Mouse (Mus musculus) CD4-positive, CD25-positive, alpha-beta regulatory T cell, adult 9 weeks (primary cell): ENCODE data around the gene Trim34a. TPM values are rescaled to one million over a fixed set of nuclear protein-coding genes. Genes with fewer than 3 reads are reported as not detected.

Experiments used
- polyA plus RNA-seq: library from polyadenylated mRNA; unstranded; fragments of 100-300 nt; shearing (Covaris generic); gene quantifications from one replicate; pipeline ENCODE4 v1.2.1, GENCODE M21; 2017

Gene Trim34a
- polyA plus RNA-seq, result 63.8 TPM

GRCm38 (mm10) chr7:104244287-104245181 lies at the start of gene Trim34a:
Trim34a (plus strand) TSS chr7:104244457.

GRCm38 (mm10) chr7:104195885-104196284 lies 48.4 kb upstream of the Trim34a start, which contains the start of gene Olfr649:
Olfr649 (minus strand) TSS chr7:104195985.

GRCm38 (mm10) chr7:104218701-104219569 lies 25.3 kb upstream of the Trim34a start, which contains the start of gene Trim6:
Trim6 (plus strand) TSS chr7:104218793.

GRCm38 (mm10) chr7:104287576-104288443 lies 43.6 kb downstream of the Trim34a start, which contains the start of gene Trim5:
Trim5 (minus strand) TSS chr7:104288094.

Other genes with a start within 250 kb of the Trim34a start
- not detected for gene Olfr638, start 245.7 kb upstream of the Trim34a start, polyA plus RNA-seq
- gene Olfr639, start 227.2 kb upstream of the Trim34a start, polyA plus RNA-seq, result not detected
- not detected for gene Olfr640, start 218.9 kb upstream of the Trim34a start, polyA plus RNA-seq
- not detected for gene Olfr641, start 209.0 kb upstream of the Trim34a start, polyA plus RNA-seq
- 0.06 TPM for gene Olfr642, start 191.8 kb upstream of the Trim34a start, polyA plus RNA-seq
- gene 4930516K23Rik, start 183.0 kb upstream of the Trim34a start, polyA plus RNA-seq, result not detected
- gene Olfr644, start 172.6 kb upstream of the Trim34a start, polyA plus RNA-seq, result not detected
- gene Olfr645, start 159.0 kb upstream of the Trim34a start, polyA plus RNA-seq, result not detected
- not detected for gene Olfr646, start 139.6 kb upstream of the Trim34a start, polyA plus RNA-seq
- not detected for gene Ubqln5, start 114.6 kb upstream of the Trim34a start, polyA plus RNA-seq
- gene Olfr643, start 107.1 kb upstream of the Trim34a start, polyA plus RNA-seq, result not detected
- gene Ubqln3, start 101.2 kb upstream of the Trim34a start, polyA plus RNA-seq, result not detected
- gene Ubqlnl, start 93.9 kb upstream of the Trim34a start, polyA plus RNA-seq, result not detected
- not detected for gene Olfm5, start 79.6 kb upstream of the Trim34a start, polyA plus RNA-seq
- gene Olfr648, start 61.1 kb upstream of the Trim34a start, polyA plus RNA-seq, result 0.26 TPM
- not detected for gene Olfr649, start 48.5 kb upstream of the Trim34a start, polyA plus RNA-seq
- 1.7 TPM for gene Trim6, start 25.7 kb upstream of the Trim34a start, polyA plus RNA-seq
- gene Trim5, start 43.6 kb downstream of the Trim34a start, polyA plus RNA-seq, result 34.1 TPM
- gene Trim12a, start 71.0 kb downstream of the Trim34a start, polyA plus RNA-seq, result 163 TPM
- 1.3 TPM for gene Trim34b, start 85.0 kb downstream of the Trim34a start, polyA plus RNA-seq
- 25.5 TPM for gene Trim12c, start 108.9 kb downstream of the Trim34a start, polyA plus RNA-seq
- gene Trim30b, start 125.4 kb downstream of the Trim34a start, polyA plus RNA-seq, result 1.5 TPM
- 1.4 TPM for gene Trim30c, start 156.4 kb downstream of the Trim34a start, polyA plus RNA-seq
- 72.6 TPM for gene Trim30a, start 220.7 kb downstream of the Trim34a start, polyA plus RNA-seq